Mouse (Mus musculus): ENCODE data around the gene Ddit4l.
"Not testable (repeated sequence)": the region's sequence is repeated elsewhere in the genome, so short reads cannot be mapped to it uniquely, and the experiment has no call there.

The Ddit4l gene

DNA sequence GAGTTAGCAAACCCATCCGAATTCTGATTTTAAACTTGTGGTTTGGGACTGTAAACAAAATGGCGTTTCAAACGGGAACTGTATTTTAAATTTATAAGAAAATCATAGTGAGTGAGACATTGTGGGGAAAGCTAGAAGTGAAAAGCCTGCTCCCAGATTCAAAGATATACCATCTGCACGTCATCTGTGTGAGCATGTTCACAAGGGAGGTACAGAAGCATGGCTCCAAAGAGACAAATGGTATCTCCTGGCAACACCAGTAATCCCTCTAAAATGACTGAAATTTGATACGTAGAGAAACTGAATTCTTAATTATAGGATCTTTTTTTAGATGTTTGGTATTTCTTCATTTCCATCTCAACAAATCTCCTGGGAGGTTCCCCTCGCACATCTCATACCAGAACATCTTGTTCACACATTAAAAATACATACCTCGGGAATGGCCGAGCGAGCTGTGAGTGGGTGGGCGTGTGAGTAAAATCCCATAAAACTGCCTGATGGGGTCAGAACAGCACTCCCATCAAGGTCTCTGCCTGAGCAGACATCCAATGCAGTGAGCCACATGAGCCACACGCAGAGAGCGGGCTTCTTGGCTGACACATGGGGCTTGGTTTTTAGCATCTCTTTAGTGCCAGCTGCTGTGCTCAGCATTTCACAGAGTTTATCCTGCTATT lies 26.2 kb downstream of the Ddit4l start:
- in situ Hi-C loops (cut with MboI) = no loop called here

DNA sequence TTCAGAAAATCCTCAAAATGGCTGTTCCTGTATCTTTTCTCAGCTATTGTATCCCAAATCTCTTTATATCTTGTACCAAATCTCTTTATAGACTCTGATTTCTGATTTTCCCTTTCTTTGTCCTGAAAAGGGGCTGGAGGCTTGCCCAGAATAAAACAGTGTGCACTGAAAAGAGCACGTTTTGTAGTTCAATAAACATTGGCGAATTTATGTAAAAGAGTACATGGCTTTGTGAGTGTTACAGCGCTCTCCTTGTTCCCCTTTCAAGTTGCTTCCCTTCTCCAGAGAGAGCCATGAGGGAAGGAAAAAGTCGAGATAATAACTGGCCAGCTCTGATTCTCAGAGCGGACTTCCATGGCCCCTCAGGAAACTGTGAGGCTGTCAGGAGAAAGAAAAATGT lies 27.7 kb downstream of the Ddit4l start:
- in situ Hi-C loops (cut with MboI) = no loop called here

DNA sequence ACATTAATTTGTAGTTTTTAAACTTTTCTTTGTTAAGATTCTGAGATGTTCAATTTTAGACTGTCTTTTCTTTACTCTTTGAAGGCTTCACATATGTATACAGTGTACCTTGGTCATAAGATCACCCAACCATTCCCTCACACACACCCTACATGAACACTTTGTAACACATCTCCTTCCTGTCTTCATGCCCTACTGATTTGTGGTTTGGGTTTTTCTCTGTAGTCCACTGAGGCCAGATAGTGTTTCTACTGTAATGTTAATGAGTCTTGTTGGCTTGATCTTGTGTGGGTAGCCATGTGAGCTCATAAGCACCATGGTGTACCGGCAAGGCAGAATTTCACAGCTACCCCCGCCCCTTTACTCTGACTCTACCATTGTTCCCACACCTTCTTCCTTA lies 31.4 kb downstream of the Ddit4l start:
- in situ Hi-C loops (cut with MboI) = no loop called here

DNA sequence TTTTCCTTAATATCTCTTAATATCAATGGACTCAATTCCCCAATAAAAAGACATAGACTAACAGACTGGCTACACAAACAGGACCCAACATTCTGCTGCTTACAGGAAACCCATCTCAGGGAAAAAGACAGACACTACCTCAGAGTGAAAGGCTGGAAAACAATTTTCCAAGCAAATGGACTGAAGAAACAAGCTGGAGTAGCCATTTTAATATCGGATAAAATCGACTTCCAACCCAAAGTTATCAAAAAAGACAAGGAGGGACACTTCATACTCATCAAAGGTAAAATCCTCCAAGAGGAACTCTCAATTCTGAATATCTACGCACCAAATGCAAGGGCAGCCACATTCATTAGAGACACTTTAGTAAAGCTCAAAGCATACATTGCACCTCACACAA lies 49.8 kb downstream of the Ddit4l start, which contains the start of gene Gm21962:
TSS of gene Gm21962 (plus strand) at position 301 of the 400 bp plus-strand sequence.
- in situ Hi-C loops (cut with MboI) = not testable (repeated sequence)

Data from mature B cell (primary cell).